Mouse (Mus musculus): Measurements from ENCODE around the gene Myo1g. TPM values are rescaled to one million over a fixed set of nuclear protein-coding genes. Genes with fewer than 3 reads are reported as not detected.

Myo1g gene
- 0.51 and 0.59 TPM in 2 replicates for polyA plus RNA-seq (2012; rRNA removed)

GRCm38 (mm10) chr11:6520507-6521173 lies at the start of gene Myo1g:
Gene Myo1g, minus strand, starts transcription at chr11:6520965.

GRCm38 (mm10) chr11:6546205-6547013 lies 25.6 kb upstream of the Myo1g start, which contains the start of gene Ccm2:
Gene Ccm2, plus strand, starts transcription at chr11:6546887.

GRCm38 (mm10) chr11:6475867-6476484 lies 44.8 kb downstream of the Myo1g start, which contains the start of gene Purb:
Gene Purb, minus strand, starts transcription at chr11:6475917.

Other genes starting within 250 kb of the Myo1g start
- 142 and 143 TPM in 2 replicates for gene Tmed4, start 246.1 kb downstream of the Myo1g start, polyA plus RNA-seq (2012; rRNA removed)
- 65.8 and 69.8 TPM in 2 replicates for gene Ogdh, start 229.3 kb downstream of the Myo1g start, polyA plus RNA-seq (2012; rRNA removed)
- 54.5 and 82.1 TPM in 2 replicates for gene Zmiz2, start 131.9 kb downstream of the Myo1g start, polyA plus RNA-seq (2012; rRNA removed)
- gene Ppia, start 105.5 kb downstream of the Myo1g start, polyA plus RNA-seq (2012; rRNA removed), result 3,203 and 3,709 TPM in 2 replicates
- gene H2afv, start 76.5 kb downstream of the Myo1g start, polyA plus RNA-seq (2012; rRNA removed), result 140 and 150 TPM in 2 replicates
- 13.3 and 13.9 TPM in 2 replicates for gene Purb, start 45.0 kb downstream of the Myo1g start, polyA plus RNA-seq (2012; rRNA removed)
- 95.6 and 97.5 TPM in 2 replicates for gene Ccm2, start 25.9 kb upstream of the Myo1g start, polyA plus RNA-seq (2012; rRNA removed)
- 87.6 and 97.1 TPM in 2 replicates for gene Nacad, start 85.1 kb upstream of the Myo1g start, polyA plus RNA-seq (2012; rRNA removed)
- 73.0 and 74.1 TPM in 2 replicates for gene Tbrg4, start 105.1 kb upstream of the Myo1g start, polyA plus RNA-seq (2012; rRNA removed)
- gene Wap, start 117.7 kb upstream of the Myo1g start, polyA plus RNA-seq (2012; rRNA removed), result not detected in 2 replicates
- 17.8 and 18.9 TPM in 2 replicates for gene Ramp3, start 137.6 kb upstream of the Myo1g start, polyA plus RNA-seq (2012; rRNA removed)

Data from central nervous system, embryonic 18 days (tissue).